Mouse (Mus musculus): ENCODE data around the gene Cma1. TPM values are rescaled to one million over a fixed set of nuclear protein-coding genes. Genes with fewer than 3 reads are reported as not detected.
A peak's percentile ranks its signal among the peaks of the same experiment; 100 is the strongest.

Cma1 gene
- polyA plus RNA-seq, 1 experiment from 2014 or later, result 5.8 TPM

DNA sequence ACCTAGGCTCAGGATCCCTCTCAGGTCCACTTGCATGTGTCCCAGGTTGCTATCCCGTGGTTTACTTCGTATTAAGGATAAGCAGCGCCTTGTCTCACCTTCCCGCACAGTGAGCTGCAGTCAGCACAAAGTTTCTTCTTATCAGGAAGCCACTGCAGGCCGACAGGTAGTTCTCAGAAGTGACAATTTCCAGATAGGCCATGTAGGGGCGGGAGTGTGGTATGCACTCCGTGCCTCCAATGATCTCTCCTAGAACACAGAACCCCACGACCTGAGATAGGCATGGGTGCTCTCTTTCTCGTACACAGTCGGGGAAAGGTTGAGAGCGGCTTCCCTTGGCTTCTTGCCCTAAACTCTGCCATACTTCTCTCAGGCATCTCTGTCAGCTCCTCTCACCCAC lies 874 bp downstream of the Cma1 start:
- H3K4me3 ChIP-seq (replicated peaks; ENCODE audit: low read depth, low read length), result no peak overlapping the region
- H3K9me3 ChIP-seq (replicated peaks; ENCODE audit: low read length), result no peaks in the 10 kb centered on the region
- no peak overlapping the region for H3K9ac ChIP-seq (ENCODE audit: low read depth, low read length)
- WGBS, result 87% methylated on average over 11 of the region's 11 CpGs
- DNase-seq (ENCODE audit: low spot score) (no peak), ATAC-seq (replicated peaks; ENCODE audit: low FRiP score, low read depth) (no peak)
- no peak for TF ChIP-seq CTCF (IDR thresholded peaks at IDR 0.05; ENCODE audit: low read depth)
- no peak overlapping the region for H3K4me2 ChIP-seq (ENCODE audit: low read length)
- no peak overlapping the region for H3K27ac ChIP-seq
- no peaks in the 10 kb centered on the region for H3K36me3 ChIP-seq (ENCODE audit: insufficient read depth, low read length)
- no peaks in the 10 kb centered on the region for H3K4me1 ChIP-seq (replicated peaks; ENCODE audit: insufficient read depth, low read length)
- no peaks in the 10 kb centered on the region for H3K27me3 ChIP-seq (ENCODE audit: insufficient read depth, low read length)

DNA sequence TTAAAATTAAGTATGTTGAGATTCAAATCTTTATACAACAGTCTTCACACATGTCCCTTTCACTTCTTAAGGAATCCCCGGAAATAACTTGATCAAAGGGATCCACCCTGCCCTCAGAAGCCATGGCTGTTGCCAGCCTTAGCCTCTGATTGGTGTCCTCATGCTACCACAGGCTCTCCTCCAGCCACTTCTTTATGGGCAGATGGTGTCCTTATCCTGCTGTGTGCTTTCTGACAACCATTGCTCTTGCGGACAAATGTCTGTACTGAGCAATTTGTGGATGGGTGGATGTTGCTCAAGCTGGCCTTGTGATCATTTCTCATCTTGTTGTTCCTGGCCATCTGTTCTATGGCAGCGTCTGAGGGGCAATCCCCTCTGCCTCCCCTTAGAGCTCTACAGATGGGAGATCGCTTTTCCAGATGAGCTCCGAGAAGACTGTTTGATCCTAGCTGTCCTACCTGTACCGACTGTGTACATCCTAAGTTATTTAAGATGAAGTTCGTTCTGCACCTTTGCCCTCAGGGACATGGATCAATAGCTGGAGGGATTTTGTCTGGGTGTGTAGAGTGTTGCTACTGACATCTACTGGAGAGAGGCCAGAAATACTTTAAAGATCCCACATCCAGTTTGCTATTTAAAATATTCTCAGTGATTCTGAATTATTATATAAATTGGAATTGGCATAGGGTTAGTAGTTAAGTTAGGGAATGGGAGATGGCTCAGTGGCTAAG lies 4.2 kb downstream of the Cma1 start:
- Histone ChIP-seq H3K36me3 (ENCODE audit: insufficient read depth, low read length) (no peaks in the 10 kb centered on the region), H3K27ac (no peak overlapping the region), H3K4me3 (replicated peaks; ENCODE audit: low read depth, low read length) (no peak overlapping the region), H3K4me2 (ENCODE audit: low read length) (no peak overlapping the region), H3K27me3 (ENCODE audit: insufficient read depth, low read length) (no peaks in the 10 kb centered on the region), H3K4me1 (replicated peaks; ENCODE audit: insufficient read depth, low read length) (no peaks in the 10 kb centered on the region), H3K9ac (ENCODE audit: low read depth, low read length) (no peak overlapping the region), H3K9me3 (replicated peaks; ENCODE audit: low read length) (no peaks in the 10 kb centered on the region)
- TF ChIP-seq CTCF (IDR thresholded peaks at IDR 0.05; ENCODE audit: low read depth), result peak; percentile 44
- ATAC-seq (replicated peaks; ENCODE audit: low FRiP score, low read depth) (no peak), DNase-seq (ENCODE audit: low spot score) (no peak)
- WGBS, result 16% methylated on average over 7 of the region's 7 CpGs

DNA sequence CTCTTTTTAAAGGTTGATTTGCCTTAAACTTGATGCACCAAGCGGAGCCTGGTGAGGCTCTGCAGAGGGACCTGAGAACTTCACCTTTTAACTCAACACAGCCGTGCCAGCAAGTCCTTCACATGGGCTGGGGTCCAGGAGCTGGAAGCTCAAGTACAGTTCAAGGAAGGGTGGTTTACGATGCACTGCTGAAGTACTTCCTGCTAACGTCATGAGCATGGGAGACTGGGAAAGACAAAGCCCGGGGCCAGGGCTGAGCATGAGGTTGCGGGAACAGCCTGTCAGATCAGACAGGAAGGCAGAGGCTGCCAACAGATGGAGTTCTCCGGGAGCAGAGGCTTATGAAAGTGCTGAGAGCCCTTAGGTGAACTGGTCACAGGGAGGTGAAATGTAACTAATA lies 10.9 kb downstream of the Cma1 start:
- Histone ChIP-seq H3K36me3 (ENCODE audit: insufficient read depth, low read length) (no peaks in the 10 kb centered on the region), H3K27me3 (ENCODE audit: insufficient read depth, low read length) (no peaks in the 10 kb centered on the region), H3K4me3 (replicated peaks; ENCODE audit: low read depth, low read length) (no peak overlapping the region), H3K27ac (no peak overlapping the region), H3K4me2 (ENCODE audit: low read length) (no peak overlapping the region), H3K4me1 (replicated peaks; ENCODE audit: insufficient read depth, low read length) (no peaks in the 10 kb centered on the region), H3K9ac (ENCODE audit: low read depth, low read length) (no peak overlapping the region), H3K9me3 (replicated peaks; ENCODE audit: low read length) (no peaks in the 10 kb centered on the region)
- ATAC-seq (replicated peaks; ENCODE audit: low FRiP score, low read depth), result no peak; the same call in 1 of the 2 replicates
- TF ChIP-seq CTCF (IDR thresholded peaks at IDR 0.05; ENCODE audit: low read depth), result no peak
- DNase-seq (ENCODE audit: low spot score), result peak; percentile 82
- WGBS, result 17% methylated on average over 7 of the region's 7 CpGs

DNA sequence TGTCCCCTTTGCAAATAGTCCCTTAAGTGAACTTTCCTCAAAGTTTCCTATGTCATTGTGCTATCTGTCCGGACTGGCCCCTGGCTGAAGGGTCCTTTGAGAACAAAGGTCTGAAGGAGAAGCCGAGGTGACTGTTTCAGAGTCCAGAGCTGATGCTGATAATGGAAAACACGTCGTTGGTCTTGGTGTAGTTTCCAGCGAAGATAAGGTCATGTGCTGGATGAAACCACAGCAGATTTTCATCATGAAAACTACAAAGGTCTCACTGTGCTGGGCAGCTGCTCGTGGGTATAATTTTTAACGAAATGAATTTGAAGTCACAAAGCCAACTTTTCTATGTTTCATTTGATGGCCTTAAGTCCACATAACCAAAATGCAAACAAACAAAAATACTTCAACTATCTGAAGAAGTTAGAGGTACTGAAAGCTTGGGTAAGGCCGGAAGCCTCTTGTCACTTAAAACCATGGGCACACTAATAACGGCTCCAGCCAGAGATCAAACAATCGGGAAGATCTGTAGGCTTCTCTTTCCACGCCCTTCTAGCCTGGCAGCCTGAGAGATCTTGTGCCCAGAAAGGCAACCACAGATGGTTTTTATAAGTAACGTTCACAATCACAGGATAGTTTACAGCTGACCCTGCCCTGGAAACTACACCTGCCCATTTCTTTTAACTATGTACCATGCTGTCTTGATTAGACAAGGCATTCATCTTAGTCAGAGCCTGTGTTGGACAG lies 15.0 kb downstream of the Cma1 start:
- 61% methylated on average over 12 of the region's 12 CpGs for WGBS
- no peak for ATAC-seq (replicated peaks; ENCODE audit: low FRiP score, low read depth)
- Histone ChIP-seq H3K9me3 (replicated peaks; ENCODE audit: low read length) (no peaks in the 10 kb centered on the region), H3K4me3 (replicated peaks; ENCODE audit: low read depth, low read length) (no peak overlapping the region), H3K4me2 (ENCODE audit: low read length) (no peak overlapping the region), H3K9ac (ENCODE audit: low read depth, low read length) (no peak overlapping the region), H3K27ac (no peak overlapping the region), H3K4me1 (replicated peaks; ENCODE audit: insufficient read depth, low read length) (no peaks in the 10 kb centered on the region), H3K27me3 (ENCODE audit: insufficient read depth, low read length) (no peaks in the 10 kb centered on the region), H3K36me3 (ENCODE audit: insufficient read depth, low read length) (no peaks in the 10 kb centered on the region)
- no peak for TF ChIP-seq CTCF (IDR thresholded peaks at IDR 0.05; ENCODE audit: low read depth)
- DNase-seq (ENCODE audit: low spot score), result no peak

DNA sequence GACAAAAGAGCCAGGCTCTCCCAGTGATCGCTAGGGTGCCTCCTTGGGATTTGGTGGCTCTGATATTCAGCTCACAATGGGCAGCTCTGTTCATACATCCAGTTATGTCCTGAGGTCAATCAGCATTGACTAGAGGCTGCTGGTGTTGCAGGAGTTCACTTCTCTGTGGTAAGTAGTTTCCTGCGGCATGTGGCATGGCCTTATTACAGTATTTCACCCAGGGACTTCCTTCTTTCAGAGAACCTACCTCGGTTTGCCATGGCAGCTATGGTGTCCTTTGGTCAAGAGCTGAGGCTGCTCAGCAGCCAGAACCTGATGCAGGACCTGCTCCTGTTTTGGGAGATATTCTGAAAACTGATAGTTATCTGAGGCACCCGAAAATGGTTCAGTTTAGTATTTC lies 17.6 kb downstream of the Cma1 start:
- DNase-seq (ENCODE audit: low spot score) (no peak), ATAC-seq (replicated peaks; ENCODE audit: low FRiP score, low read depth) (no peak)

DNA sequence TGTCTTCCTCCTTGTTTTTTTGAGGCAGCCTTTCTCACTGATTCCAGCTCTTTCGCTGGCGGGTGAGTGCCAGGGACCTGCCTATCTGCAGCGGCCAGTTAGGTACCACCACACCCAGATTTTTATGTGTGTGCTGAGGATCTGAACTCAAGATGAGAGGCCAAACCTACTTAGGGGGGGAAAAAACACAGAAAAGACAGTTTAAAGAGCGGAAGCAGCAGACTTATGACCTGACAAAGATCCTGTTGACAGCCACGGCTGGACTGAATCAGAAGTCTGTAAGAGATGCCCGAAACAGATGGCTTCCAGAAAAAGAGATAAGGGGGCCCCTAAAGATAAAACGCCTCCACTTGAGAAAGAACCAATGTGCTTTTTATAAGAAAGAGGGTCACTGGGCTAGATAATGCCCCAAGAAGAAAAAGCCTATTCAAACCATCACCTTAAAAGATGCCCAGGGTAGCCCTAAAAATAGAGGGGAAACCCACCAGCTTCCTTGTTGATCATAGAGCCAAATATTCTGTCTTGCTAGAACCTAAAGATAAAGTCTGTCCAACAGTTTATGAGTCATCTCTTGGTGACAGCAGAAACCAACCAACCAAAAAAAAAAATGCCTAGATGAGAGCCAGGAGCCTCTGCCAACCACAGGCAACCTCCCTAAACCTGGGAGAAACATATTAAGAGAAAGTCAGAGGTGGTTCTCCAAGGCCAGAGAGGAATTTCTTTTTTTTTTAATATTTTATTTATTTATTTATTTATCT lies 21.8 kb downstream of the Cma1 start:
- Histone ChIP-seq H3K4me2 (ENCODE audit: low read length) (no peak overlapping the region), H3K36me3 (ENCODE audit: insufficient read depth, low read length) (no peaks in the 10 kb centered on the region), H3K27me3 (ENCODE audit: insufficient read depth, low read length) (no peaks in the 10 kb centered on the region), H3K4me1 (replicated peaks; ENCODE audit: insufficient read depth, low read length) (no peaks in the 10 kb centered on the region), H3K27ac (no peak overlapping the region), H3K9me3 (replicated peaks; ENCODE audit: low read length) (no peaks in the 10 kb centered on the region), H3K4me3 (replicated peaks; ENCODE audit: low read depth, low read length) (no peak overlapping the region), H3K9ac (ENCODE audit: low read depth, low read length) (no peak overlapping the region)
- DNase-seq (ENCODE audit: low spot score), result peak; percentile 23
- TF ChIP-seq CTCF (IDR thresholded peaks at IDR 0.05; ENCODE audit: low read depth), result no peak
- ATAC-seq (replicated peaks; ENCODE audit: low FRiP score, low read depth), result no peak
- 45% methylated on average over 7 of the region's 7 CpGs for WGBS

More for the DNA sequence above, 17.6 kb downstream of the Cma1 start:
- Histone ChIP-seq H3K9me3 (replicated peaks; ENCODE audit: low read length) (no peaks in the 10 kb centered on the region), H3K27me3 (ENCODE audit: insufficient read depth, low read length) (no peaks in the 10 kb centered on the region), H3K27ac (no peak overlapping the region), H3K4me3 (replicated peaks; ENCODE audit: low read depth, low read length) (no peak overlapping the region), H3K36me3 (ENCODE audit: insufficient read depth, low read length) (no peaks in the 10 kb centered on the region), H3K4me2 (ENCODE audit: low read length) (no peak overlapping the region), H3K9ac (ENCODE audit: low read depth, low read length) (no peak overlapping the region), H3K4me1 (replicated peaks; ENCODE audit: insufficient read depth, low read length) (no peaks in the 10 kb centered on the region)
- no peak for TF ChIP-seq CTCF (IDR thresholded peaks at IDR 0.05; ENCODE audit: low read depth)
- WGBS, result 82% methylated on average over 4 of the region's 4 CpGs

All from kidney, postnatal 0 days (tissue).